Mouse (Mus musculus): ENCODE data around the gene Rtl6. TPM values are rescaled to one million over a fixed set of nuclear protein-coding genes. Genes with fewer than 3 reads are reported as not detected.

The Rtl6 gene
- total RNA-seq (2021) (1 to 10 TPM; 6.8 to 6.9 TPM), polyA plus RNA-seq (2012; rRNA removed) (7.6 and 8.6 TPM in 2 replicates)
- long read RNA-seq, full-length matches to known transcripts, result 10 of 10 reads
- long read RNA-seq, partial matches to known transcripts, result 0 of 10 reads
- long read RNA-seq, other reads (novel, unspliced or antisense), result 0 of 10 reads

DNA sequence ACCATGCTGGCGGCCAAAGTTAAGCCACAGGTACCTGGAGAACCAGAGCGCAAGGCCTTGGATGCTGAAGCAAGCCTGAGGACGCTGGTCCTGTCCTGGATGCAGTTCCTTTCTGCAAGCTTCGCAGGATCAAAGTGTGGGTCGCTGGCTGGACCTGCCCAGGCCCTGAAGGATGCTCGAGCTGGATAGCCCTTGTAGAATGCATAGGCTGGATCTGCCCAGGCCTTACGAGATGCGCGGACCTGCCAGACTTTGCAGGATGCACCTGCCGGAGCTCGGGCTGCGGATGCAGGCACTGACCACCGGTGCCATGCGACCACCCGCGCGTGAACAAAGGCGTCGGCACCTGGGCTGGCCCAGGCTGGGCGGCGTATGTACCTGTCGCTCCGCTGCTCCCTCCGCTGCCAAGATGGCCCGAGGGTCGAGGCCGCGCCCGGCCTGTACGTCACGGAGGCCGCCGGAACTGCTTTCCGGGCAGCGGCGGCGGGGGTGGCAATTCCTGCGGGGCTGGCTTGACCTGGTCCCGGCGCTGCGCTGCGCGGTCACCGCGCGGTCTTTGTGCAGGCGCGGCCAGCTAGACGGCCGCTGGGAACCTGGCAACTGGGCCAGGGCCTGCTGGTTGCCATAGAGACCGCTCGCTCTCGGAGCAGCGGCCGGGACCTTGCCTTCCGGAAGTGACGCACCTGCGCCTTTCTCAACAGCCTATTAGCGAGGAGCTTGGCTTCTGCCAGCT is at the start of gene Rtl6:
Gene Rtl6, minus strand, starts transcription at position 635 of the 733 bp plus-strand sequence.
- WGBS, result 10% methylated on average over 59 of the region's 59 CpGs
- Histone ChIP-seq H3K79me2 (replicated peaks; ENCODE audit: control insufficient read depth, insufficient read depth, low read length) (no peaks in the 10 kb centered on the region), H3K27me3 (ENCODE audit: control insufficient read depth, insufficient read depth, low read length) (no peaks in the 10 kb centered on the region), H3K4me1 (ENCODE audit: control insufficient read depth, insufficient read depth, low read length) (no peaks in the 10 kb centered on the region), H3K9ac (ENCODE audit: low read depth, low read length) (peak within 1 kb of the TSS; percentile 66), H3K36me3 (ENCODE audit: control insufficient read depth, insufficient read depth, low read length) (no peaks in the 10 kb centered on the region), H3K4me3 (peak within 1 kb of the TSS; percentile 76), H3K27ac (peak within 1 kb of the TSS; percentile 67)
- DNase-seq, result peak; percentile 84 to 91
- TF ChIP-seq CTCF (IDR thresholded peaks at IDR 0.05) (no peak), POLR2A (IDR thresholded peaks at IDR 0.05; ENCODE audit: insufficient read depth, low read depth, low read length) (no peak), EP300 (IDR thresholded peaks at IDR 0.05; ENCODE audit: insufficient read depth, low read depth, low read length) (no peak)
- intact Hi-C loops (cut with DNase I), result no loop called here

DNA sequence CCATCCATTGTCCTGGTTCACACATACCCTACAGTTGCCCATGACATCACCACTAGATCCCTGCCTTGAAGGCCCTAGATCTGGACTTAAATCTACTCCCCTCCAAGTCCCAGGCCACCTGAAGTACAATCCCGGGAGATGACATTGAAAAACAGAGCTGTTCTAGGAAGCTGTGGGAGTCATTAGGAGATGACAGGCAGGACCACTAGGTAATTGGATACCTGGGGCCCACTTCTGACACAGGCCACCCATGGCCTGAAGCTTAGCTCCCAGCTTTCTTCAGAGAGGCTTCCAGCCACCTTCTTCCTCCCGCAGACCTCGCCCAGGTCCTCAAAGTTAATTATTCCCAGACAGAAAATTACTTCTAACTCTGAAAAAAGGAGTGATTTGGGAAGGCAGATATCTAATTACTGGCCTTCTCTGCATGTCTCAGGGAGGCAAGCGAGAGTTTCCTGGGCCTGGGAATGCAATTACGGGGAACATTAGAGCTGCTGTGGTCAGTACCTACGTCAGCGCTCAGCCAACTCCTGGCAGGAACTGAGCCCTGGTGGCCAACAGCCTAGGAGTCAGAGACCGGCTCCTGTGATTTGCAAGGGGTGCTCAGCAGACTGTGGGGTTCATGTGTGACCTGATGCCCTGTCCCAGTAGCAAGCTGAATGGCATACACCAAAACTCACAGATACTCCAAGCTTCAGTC is 45.8 kb upstream of the Rtl6 start:
- 80% methylated on average over 8 of the region's 8 CpGs for WGBS
- no peak overlapping the region for H3K4me3 ChIP-seq
- no peaks in the 10 kb centered on the region for H3K36me3 ChIP-seq (ENCODE audit: control insufficient read depth, insufficient read depth, low read length)
- no peaks in the 10 kb centered on the region for H3K79me2 ChIP-seq (replicated peaks; ENCODE audit: control insufficient read depth, insufficient read depth, low read length)
- H3K27ac ChIP-seq, result no peak overlapping the region
- TF ChIP-seq CTCF (IDR thresholded peaks at IDR 0.05) (no peak), EP300 (IDR thresholded peaks at IDR 0.05; ENCODE audit: insufficient read depth, low read depth, low read length) (no peak), POLR2A (IDR thresholded peaks at IDR 0.05; ENCODE audit: insufficient read depth, low read depth, low read length) (no peak)
- no peak overlapping the region for H3K9ac ChIP-seq (ENCODE audit: low read depth, low read length)
- no peak for DNase-seq
- no peaks in the 10 kb centered on the region for H3K27me3 ChIP-seq (ENCODE audit: control insufficient read depth, insufficient read depth, low read length)
- intact Hi-C loops (cut with DNase I), result no loop called here
- H3K4me1 ChIP-seq (ENCODE audit: control insufficient read depth, insufficient read depth, low read length), result no peaks in the 10 kb centered on the region

DNA sequence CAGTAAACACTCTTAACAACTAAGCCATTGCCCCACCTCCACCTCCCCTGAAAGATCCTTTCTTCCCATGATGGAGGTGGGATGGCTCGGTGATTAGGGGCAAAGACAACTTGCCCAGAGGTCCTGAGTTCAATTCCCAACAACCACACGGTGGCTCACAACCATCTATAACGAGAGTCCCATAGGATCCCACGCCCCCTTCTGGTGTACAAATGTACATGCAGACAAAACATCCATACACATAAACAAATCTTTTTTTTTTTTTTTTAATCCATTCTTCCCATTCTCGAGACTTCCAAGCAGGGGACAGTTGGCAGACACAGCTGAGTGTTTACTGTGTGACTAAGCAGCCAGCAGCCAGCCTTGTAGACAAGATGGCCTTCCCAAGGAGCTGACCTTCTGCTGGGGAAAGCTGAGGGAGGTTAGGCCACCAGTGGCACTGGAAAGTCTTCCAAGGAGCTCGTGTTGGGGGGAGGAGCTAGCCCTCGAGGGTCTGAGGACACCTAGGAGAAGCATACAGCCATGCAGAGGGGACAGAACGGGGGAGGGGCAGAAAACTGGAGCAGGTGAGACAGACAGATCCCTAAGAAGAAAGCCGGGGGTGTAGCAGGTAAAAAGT is 43.5 kb upstream of the Rtl6 start:
- Histone ChIP-seq H3K9ac (ENCODE audit: low read depth, low read length) (no peak overlapping the region), H3K4me3 (no peak overlapping the region), H3K4me1 (ENCODE audit: control insufficient read depth, insufficient read depth, low read length) (no peaks in the 10 kb centered on the region), H3K79me2 (replicated peaks; ENCODE audit: control insufficient read depth, insufficient read depth, low read length) (no peaks in the 10 kb centered on the region), H3K27me3 (ENCODE audit: control insufficient read depth, insufficient read depth, low read length) (no peaks in the 10 kb centered on the region), H3K27ac (no peak overlapping the region), H3K36me3 (ENCODE audit: control insufficient read depth, insufficient read depth, low read length) (no peaks in the 10 kb centered on the region)
- 68% methylated on average over 9 of the region's 9 CpGs for WGBS
- no peak for DNase-seq
- intact Hi-C loops (cut with DNase I), result no loop called here
- no peak for TF ChIP-seq POLR2A (IDR thresholded peaks at IDR 0.05; ENCODE audit: insufficient read depth, low read depth, low read length)
- peak; percentile 24; the same call in 1 of the 2 replicates for TF ChIP-seq CTCF (IDR thresholded peaks at IDR 0.05)

DNA sequence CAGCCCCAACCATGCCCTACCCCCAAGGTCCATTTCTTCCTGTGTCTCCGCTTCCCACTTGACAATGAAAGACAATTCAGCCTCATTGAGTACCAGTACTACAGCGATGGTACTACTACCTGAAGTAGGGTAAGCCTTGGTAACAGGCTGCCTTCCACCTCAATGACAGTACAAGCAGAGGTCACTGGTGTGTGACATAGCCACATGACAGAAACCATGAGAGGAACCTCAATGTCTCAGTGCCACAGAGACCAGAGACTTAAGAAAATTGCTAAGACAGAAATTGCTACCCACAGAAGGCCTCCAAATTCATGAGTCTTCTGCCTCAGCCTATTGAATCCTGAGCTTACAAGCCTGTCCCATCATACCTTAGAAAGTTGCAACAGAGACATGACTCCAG is 41.3 kb upstream of the Rtl6 start:
- Histone ChIP-seq H3K79me2 (replicated peaks; ENCODE audit: control insufficient read depth, insufficient read depth, low read length) (no peaks in the 10 kb centered on the region), H3K27ac (no peak overlapping the region), H3K36me3 (ENCODE audit: control insufficient read depth, insufficient read depth, low read length) (no peaks in the 10 kb centered on the region), H3K4me3 (no peak overlapping the region), H3K27me3 (ENCODE audit: control insufficient read depth, insufficient read depth, low read length) (no peaks in the 10 kb centered on the region), H3K9ac (ENCODE audit: low read depth, low read length) (no peak overlapping the region), H3K4me1 (ENCODE audit: control insufficient read depth, insufficient read depth, low read length) (no peaks in the 10 kb centered on the region)
- WGBS, result 84% methylated on average over 2 of the region's 2 CpGs
- DNase-seq, result no peak
- TF ChIP-seq POLR2A (IDR thresholded peaks at IDR 0.05; ENCODE audit: insufficient read depth, low read depth, low read length) (no peak), CTCF (IDR thresholded peaks at IDR 0.05) (no peak), EP300 (IDR thresholded peaks at IDR 0.05; ENCODE audit: insufficient read depth, low read depth, low read length) (no peak)
- intact Hi-C loops (cut with DNase I), result no loop called here

DNA sequence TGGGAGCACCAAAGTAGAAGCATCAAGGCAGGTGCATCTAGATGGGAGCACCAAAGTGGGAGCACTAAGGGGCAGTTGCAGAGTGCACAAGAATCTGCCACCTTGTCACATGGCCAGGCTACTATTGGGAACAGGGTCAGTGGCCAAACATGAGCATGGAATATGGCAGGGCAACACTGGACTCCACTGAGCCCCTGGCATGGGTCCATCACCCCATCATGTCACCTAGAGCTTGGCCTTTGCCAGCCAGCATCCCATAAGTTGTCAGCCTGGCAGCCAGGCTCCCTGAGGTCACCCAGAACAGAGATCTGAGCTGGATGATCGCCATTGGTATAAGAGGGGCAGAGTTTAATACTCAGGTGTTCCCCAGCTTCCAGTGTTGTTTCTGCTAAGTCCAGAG is 40.2 kb upstream of the Rtl6 start:
- intact Hi-C loops (cut with DNase I), result no loop called here
- 80% methylated on average over 1 of the region's 1 CpGs for WGBS

More for the DNA sequence above, 40.2 kb upstream of the Rtl6 start:
- Histone ChIP-seq H3K79me2 (replicated peaks; ENCODE audit: control insufficient read depth, insufficient read depth, low read length) (no peaks in the 10 kb centered on the region), H3K4me3 (no peak overlapping the region), H3K27me3 (ENCODE audit: control insufficient read depth, insufficient read depth, low read length) (no peaks in the 10 kb centered on the region), H3K27ac (no peak overlapping the region), H3K36me3 (ENCODE audit: control insufficient read depth, insufficient read depth, low read length) (no peaks in the 10 kb centered on the region), H3K9ac (ENCODE audit: low read depth, low read length) (no peak overlapping the region), H3K4me1 (ENCODE audit: control insufficient read depth, insufficient read depth, low read length) (no peaks in the 10 kb centered on the region)
- DNase-seq, result no peak
- TF ChIP-seq POLR2A (IDR thresholded peaks at IDR 0.05; ENCODE audit: insufficient read depth, low read depth, low read length), result no peak
- TF ChIP-seq CTCF (IDR thresholded peaks at IDR 0.05), result no peak
- no peak for TF ChIP-seq EP300 (IDR thresholded peaks at IDR 0.05; ENCODE audit: insufficient read depth, low read depth, low read length)

All from heart, adult 2 months (tissue).